Mouse (Mus musculus) forebrain, postnatal 0 days (tissue): ENCODE results near the gene Rora. TPM values are rescaled to one million over a fixed set of nuclear protein-coding genes. Genes with fewer than 3 reads are reported as not detected.
A peak's percentile ranks its signal among the peaks of the same experiment; 100 is the strongest.

ENCODE experiments used
- ATAC-seq: fragments of 200-750 bp; cut with Nextera tagmentation; 2 replicates; pipeline ENCODE4 v1.8.0; 2017; ENCODE audit warnings: mild to moderate bottlenecking, moderate library complexity
- DNase-seq: peaks from one replicate; pipeline ENCODE4 v3.0.0-alpha.2; 2015
- H3K27ac ChIP-seq: fragments of 300-500 bp; sonication (generic); 2 replicates; pipeline ENCODE4 v1.5.1; 2014; ENCODE audit warnings: low read depth, mild to moderate bottlenecking, antibody characterized with exemption, low read length, moderate library complexity, mixed read lengths
- H3K27me3 ChIP-seq: fragments of 300-500 bp; sonication (generic); 2 replicates; pipeline ENCODE4 v1.6.1; 2014; ENCODE audit warnings: mild to moderate bottlenecking, low read length, mixed read lengths; ENCODE audit not compliant: insufficient read depth
- H3K36me3 ChIP-seq: fragments of 300-500 bp; sonication (generic); 2 replicates; pipeline ENCODE4 v1.6.1; 2014; ENCODE audit warnings: mild to moderate bottlenecking, moderate library complexity; ENCODE audit not compliant: insufficient read depth
- H3K4me1 ChIP-seq: fragments of 300-500 bp; sonication (generic); 2 replicates; pipeline ENCODE4 v1.6.1; 2014; ENCODE audit warnings: antibody characterized with exemption; ENCODE audit not compliant: insufficient read depth
- H3K4me2 ChIP-seq: fragments of 300-500 bp; sonication (generic); 2 replicates; pipeline ENCODE4 v1.6.1; 2014; ENCODE audit warnings: low read depth, mild to moderate bottlenecking, moderate library complexity
- H3K4me3 ChIP-seq: fragments of 300-500 bp; sonication (generic); 2 replicates; pipeline ENCODE4 v1.5.1; 2014; ENCODE audit warnings: low read depth, low read length, mixed read lengths
- H3K9ac ChIP-seq: fragments of 300-500 bp; sonication (generic); 2 replicates; pipeline ENCODE4 v1.6.1; 2014; ENCODE audit warnings: mild to moderate bottlenecking
- H3K9me3 ChIP-seq: fragments of 300-500 bp; sonication (generic); 2 replicates; pipeline ENCODE4 v1.6.1; 2016; ENCODE audit warnings: low read length
- CTCF ChIP-seq: sonication (generic); IDR thresholded peaks from 2 replicates; pipeline ENCODE4 v1.5.1; 2016; ENCODE audit warnings: antibody characterized with exemption, control low read depth, low read depth
- WGBS: fragments of 180-500 bp; shearing (Covaris S2); extraction: QIAGEN DNeasy Blood & Tissue Kit; methylation state at CpG from one replicate; pipeline ENCODE4 v1.1.7; 2014; 5-methylcytosine and 5-hydroxymethylcytosine counted together
- polyA plus RNA-seq: library from polyadenylated mRNA; unstranded; fragments of >200 nt; fragmentation: Nextera tagmentation; extraction: Ambion mirVana; gene quantifications from 2 replicates; pipeline ENCODE4 v1.2.1, GENCODE M21; 2015
- total RNA-seq: library from RNA; depleted of rRNA; stranded (reverse); fragments of >200 nt; gene quantifications from 2 replicates; pipeline ENCODE4 v1.2.3, GENCODE M21; 2014

The Rora gene
- total and polyA plus RNA-seq, 2 experiments from 2014 or later: 9.8 to 23.9 TPM

DNA sequence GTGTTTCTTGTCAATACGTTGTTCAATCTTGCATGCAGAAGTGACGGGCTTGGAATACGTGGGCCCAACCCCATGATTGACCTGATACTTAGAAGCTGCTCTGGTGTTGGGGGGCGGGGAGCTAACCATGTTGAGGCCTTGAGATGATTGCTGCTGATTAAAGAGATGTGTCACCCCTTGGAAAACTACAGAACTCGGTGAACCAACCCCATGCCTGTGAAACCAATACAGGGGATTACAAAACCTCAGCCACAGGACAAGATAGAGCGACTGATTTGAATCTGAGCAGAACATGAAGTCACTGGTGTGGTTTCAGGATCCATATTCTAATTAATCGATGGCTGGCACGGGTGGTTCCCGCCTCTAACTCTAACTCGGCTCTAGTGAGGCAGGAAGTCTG lies 650.9 kb downstream of the Rora start:
- 75% methylated on average over 10 of the region's 10 CpGs for WGBS
- ATAC-seq (no peak), DNase-seq (no peak)
- Histone ChIP-seq H3K27me3 (peaks cover 10% of the 10 kb centered on the region), H3K4me2 (no peak overlapping the region), H3K27ac (no peak overlapping the region), H3K9ac (no peak overlapping the region), H3K4me1 (0 out of 2 replicates have a peak, but pooled peaks cover 7% of the 10 kb centered on the region), H3K36me3 (no peaks in the 10 kb centered on the region), H3K9me3 (no peaks in the 10 kb centered on the region), H3K4me3 (no peak overlapping the region)
- no peak for TF ChIP-seq CTCF

DNA sequence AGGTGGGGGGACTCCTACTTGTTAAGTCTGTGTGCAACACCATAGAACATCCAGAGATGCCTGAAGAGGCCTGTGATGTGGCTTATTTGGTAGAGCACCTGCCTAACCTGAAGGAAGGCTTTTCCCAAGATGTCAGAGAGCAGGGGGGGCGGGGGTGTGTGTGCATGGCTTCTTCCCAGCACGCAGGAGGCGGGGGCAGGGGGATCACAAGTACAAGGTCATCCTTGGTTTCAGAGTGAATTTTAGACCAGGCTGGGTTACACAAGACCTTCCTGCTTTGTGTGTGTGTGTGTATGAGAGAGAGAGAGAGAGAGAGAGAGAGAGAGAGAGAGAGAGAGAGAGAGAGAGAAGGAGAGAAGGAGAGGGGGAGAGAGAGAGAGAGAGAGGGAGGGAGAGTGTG lies 651.4 kb downstream of the Rora start:
- no peak for ATAC-seq
- Histone ChIP-seq H3K9me3 (no peaks in the 10 kb centered on the region), H3K36me3 (no peaks in the 10 kb centered on the region), H3K4me1 (0 out of 2 replicates have a peak, but pooled peaks cover 7% of the 10 kb centered on the region), H3K9ac (no peak overlapping the region), H3K27ac (no peak overlapping the region), H3K4me2 (no peak overlapping the region), H3K4me3 (no peak overlapping the region), H3K27me3 (peaks cover 10% of the 10 kb centered on the region)
- DNase-seq: no peak
- TF ChIP-seq CTCF: no peak
- WGBS: 63% methylated on average over 3 of the region's 3 CpGs

DNA sequence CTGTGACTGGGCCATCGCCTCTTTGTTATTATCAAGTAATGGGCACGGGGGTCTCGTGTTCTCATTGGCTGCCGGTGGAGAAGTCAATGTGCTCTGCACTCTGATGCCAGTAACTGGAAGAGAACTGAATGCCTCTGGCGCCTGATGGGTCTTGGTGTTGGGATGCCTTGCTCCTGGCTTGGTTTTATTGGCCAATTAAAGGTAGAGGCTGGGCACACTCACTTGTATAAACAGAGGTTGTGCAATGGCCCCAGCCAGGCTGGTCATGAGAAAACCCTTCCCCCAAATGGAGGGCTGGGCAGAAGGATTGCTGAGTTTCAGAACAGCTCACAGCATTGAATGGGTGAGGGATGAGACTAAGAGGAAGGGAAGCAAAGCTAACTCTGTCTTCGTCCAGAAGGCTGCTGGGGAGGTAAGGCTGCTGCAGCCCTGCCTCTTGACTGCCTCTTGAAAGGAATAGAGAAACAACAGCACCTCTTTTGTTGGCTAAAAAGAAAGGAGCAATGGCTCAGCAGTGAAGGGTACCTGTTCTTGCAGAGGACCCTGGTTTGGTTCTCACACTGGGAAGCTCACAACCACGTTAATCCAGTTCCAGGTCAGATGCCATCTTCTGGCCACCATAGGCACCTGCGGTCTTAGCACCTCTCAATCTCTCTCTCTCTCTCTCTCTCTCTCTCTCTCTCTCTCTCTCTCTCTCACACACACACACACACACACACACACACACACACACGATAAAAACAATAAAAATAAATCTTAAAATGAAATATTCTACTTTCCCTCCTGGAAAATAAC lies 653.3 kb downstream of the Rora start:
- DNase-seq (no peak), ATAC-seq (no peak)
- no peaks in the 10 kb centered on the region for H3K36me3 ChIP-seq
- no peak overlapping the region for H3K9ac ChIP-seq
- H3K4me3 ChIP-seq: no peak overlapping the region
- H3K4me1 ChIP-seq: 0 out of 2 replicates have a peak, but pooled peaks cover 1% of the 10 kb centered on the region
- peaks cover 10% of the 10 kb centered on the region for H3K27me3 ChIP-seq
- H3K4me2 ChIP-seq: no peak overlapping the region
- no peak overlapping the region for H3K27ac ChIP-seq
- H3K9me3 ChIP-seq: no peaks in the 10 kb centered on the region
- TF ChIP-seq CTCF: no peak; the same call in 1 of the 2 replicates
- 66% methylated on average over 9 of the region's 9 CpGs for WGBS

DNA sequence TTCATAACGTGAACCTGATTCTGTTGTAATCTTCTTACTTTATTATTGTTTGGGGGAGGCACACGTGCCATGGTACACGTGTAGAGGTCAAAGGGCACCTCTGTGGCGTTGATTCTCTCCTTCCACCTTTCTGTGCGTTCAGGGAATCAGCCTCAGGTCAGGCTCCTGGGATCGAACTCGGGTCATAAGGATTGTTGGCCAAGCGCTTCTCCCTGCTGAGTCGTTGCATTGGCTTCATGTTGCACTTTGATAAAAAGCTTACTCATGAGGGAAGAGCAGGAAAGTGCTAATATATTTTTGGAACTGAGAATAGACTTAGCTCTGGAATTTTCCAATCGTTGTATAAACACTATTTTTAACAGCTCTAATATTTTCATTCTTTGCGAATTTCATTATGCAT lies 654.4 kb downstream of the Rora start:
- Histone ChIP-seq H3K9me3 (no peaks in the 10 kb centered on the region), H3K4me1 (no peaks in the 10 kb centered on the region), H3K36me3 (no peaks in the 10 kb centered on the region), H3K27ac (no peak overlapping the region), H3K4me3 (no peak overlapping the region), H3K9ac (no peak overlapping the region), H3K4me2 (no peak overlapping the region), H3K27me3 (peaks cover 7% of the 10 kb centered on the region)
- no peak for ATAC-seq
- TF ChIP-seq CTCF: no peak
- no peak for DNase-seq
- WGBS: 91% methylated on average over 11 of the region's 11 CpGs

DNA sequence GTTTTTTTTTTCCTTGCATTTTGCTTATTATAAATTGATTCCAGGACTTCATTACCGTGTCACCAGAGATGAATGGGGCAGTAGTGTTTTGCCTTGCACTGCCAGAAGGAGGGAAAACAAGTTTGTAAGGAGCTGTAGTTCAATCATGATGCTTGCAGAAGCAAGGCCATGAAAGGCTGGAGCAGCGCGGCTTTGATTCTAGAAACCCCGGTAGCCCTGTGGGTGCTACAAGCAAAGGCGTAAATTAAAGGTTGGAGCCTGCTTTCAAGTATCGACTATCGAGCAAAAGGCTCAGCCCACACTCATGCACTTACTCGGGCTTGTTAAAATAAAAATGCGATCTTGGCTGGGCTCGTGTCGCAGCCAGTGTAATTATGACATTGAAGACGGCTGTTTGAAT lies 656.9 kb downstream of the Rora start:
- Histone ChIP-seq H3K36me3 (no peaks in the 10 kb centered on the region), H3K9ac (no peak overlapping the region), H3K4me3 (no peak overlapping the region), H3K4me2 (no peak overlapping the region), H3K27ac (no peak overlapping the region), H3K4me1 (no peaks in the 10 kb centered on the region), H3K9me3 (no peaks in the 10 kb centered on the region), H3K27me3 (no peaks in the 10 kb centered on the region)
- ATAC-seq (no peak), DNase-seq (peak; percentile 22)
- 31% methylated on average over 12 of the region's 12 CpGs for WGBS
- TF ChIP-seq CTCF: no peak

DNA sequence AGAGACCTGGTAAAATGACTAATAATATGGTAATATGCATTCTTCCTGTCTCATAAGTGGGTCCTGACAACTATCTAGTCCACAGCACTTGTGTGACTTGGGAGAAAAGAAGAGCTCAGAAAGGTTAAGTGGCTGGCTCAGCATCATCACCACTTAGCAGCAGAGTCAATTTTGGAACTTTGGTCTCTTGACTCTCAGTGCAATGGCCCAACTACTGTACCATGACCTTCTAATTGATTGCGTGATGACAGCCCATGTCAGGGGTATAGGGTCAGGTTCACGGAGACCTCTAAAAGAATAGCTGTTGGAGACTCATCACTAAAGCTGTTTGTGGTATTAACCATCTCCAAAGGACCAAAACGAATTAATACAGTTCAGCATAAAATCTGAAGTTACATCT lies 659.7 kb downstream of the Rora start:
- Histone ChIP-seq H3K9me3 (no peaks in the 10 kb centered on the region), H3K36me3 (no peaks in the 10 kb centered on the region), H3K27ac (no peak overlapping the region), H3K4me2 (no peak overlapping the region), H3K4me3 (no peak overlapping the region), H3K9ac (no peak overlapping the region), H3K27me3 (no peaks in the 10 kb centered on the region), H3K4me1 (no peaks in the 10 kb centered on the region)
- 88% methylated on average over 3 of the region's 3 CpGs for WGBS
- DNase-seq: no peak
- no peak for ATAC-seq
- TF ChIP-seq CTCF: no peak

DNA sequence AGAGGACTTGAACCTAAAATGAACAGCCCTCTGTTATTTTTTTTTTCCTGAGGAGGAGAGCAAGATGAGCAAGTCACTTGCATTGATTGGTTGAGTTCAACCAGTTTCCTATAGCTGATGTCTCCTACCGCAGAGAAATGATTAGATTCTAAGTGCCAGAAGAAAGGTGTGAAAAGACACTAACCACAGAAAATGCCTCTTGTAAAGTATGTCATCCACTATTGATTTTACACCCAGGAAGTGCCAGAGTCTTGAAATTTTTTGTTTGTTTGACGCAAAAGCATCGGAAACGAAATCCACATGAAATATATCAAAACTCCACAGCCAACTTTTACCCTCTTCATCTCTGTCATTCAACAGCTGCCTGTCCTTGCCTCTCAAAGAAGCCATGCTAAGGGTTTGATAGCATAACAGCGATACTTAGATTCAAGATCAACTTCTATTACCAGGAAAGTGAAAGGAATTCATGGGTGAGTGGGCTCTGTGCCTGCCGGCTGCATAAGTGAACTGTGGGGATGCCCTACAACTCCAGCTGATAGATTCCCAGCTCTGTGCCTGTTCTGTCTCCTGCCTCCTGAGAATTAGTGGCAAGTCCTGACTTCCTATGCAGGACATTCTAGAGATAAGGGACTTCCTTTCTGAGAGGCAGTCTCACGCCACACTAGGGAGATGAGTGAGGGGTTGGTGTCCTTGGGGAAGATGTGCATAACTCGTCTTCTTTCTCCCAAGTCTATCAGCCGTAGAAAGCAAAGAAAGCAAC lies 661.0 kb downstream of the Rora start:
- Histone ChIP-seq H3K4me1 (no peaks in the 10 kb centered on the region), H3K9me3 (no peaks in the 10 kb centered on the region), H3K27ac (no peak overlapping the region), H3K4me2 (no peak overlapping the region), H3K4me3 (no peak overlapping the region), H3K27me3 (no peaks in the 10 kb centered on the region), H3K9ac (no peak overlapping the region), H3K36me3 (no peaks in the 10 kb centered on the region)
- DNase-seq: no peak
- 90% methylated on average over 9 of the region's 9 CpGs for WGBS
- TF ChIP-seq CTCF: no peak
- no peak for ATAC-seq
